Mouse (Mus musculus): ENCODE data around the gene Mlkl. TPM values are rescaled to one million over a fixed set of nuclear protein-coding genes. Genes with fewer than 3 reads are reported as not detected.
"Not testable (repeated sequence)": the region's sequence is repeated elsewhere in the genome, so short reads cannot be mapped to it uniquely, and the experiment has no call there.

Mlkl gene
- total RNA-seq, 1 experiment from 2014 or later, result 49.4 TPM

DNA sequence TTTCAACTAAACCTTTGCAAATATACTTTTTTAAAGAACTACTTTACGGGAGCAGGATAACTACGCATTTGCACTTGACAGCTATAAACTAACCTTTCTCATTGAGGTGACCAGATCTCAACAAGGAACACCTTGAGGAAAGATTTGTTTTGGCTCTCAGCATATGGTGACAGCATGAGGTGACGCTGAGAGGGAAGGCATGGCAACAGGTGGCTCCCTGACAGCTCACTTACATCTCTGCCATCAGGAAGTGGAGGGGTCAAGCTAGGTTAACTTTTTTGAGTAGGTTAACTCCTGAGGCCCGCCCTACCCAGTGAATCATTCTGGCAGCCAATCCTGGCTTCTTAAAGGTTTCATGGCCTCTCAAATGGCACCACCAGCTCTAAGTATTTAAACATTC lies 52.4 kb downstream of the Mlkl start:
- no peak for ATAC-seq (replicated peaks in 1 of 2; ENCODE audit: insufficient read depth in 1 of 2, low FRiP score in 2 of 2, low TSS enrichment in 1 of 2, low read depth in 1 of 2, poor library complexity in 2 of 2, severe bottlenecking in 2 of 2)

- ATAC-seq (replicated peaks in 1 of 2; ENCODE audit: insufficient read depth in 1 of 2, low FRiP score in 2 of 2, low TSS enrichment in 1 of 2, low read depth in 1 of 2, poor library complexity in 2 of 2, severe bottlenecking in 2 of 2), result no peak
These were observed 55.9 kb downstream of the Mlkl start for GRCm38 (mm10) chr8:111282093-111282492.

- ATAC-seq (replicated peaks in 1 of 2; ENCODE audit: insufficient read depth in 1 of 2, low FRiP score in 2 of 2, low TSS enrichment in 1 of 2, low read depth in 1 of 2, poor library complexity in 2 of 2, severe bottlenecking in 2 of 2), result no peak
These were observed 69.7 kb downstream of the Mlkl start for GRCm38 (mm10) chr8:111268277-111268676.

DNA sequence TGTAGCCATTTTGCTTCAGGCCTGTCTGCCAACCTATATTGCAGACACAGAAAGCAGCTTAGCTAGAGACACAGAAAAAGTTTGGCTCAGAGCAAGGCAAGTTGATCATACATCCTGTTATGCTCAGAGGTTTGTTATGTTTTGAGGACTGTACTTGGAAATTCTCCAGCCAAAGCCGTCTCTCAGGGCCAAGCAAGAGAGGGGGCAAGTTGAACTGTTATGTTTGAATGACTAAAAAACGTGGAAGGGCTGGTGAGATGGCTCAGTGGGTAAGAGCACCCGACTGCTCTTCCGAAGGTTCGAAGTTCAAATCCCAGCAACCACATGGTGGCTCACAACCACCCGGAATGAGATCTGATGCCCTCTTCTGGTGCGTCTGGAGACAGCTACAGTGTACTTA lies 71.8 kb downstream of the Mlkl start:
- ATAC-seq (replicated peaks in 1 of 2; ENCODE audit: insufficient read depth in 1 of 2, low FRiP score in 2 of 2, low TSS enrichment in 1 of 2, low read depth in 1 of 2, poor library complexity in 2 of 2, severe bottlenecking in 2 of 2), result not testable (repeated sequence)

DNA sequence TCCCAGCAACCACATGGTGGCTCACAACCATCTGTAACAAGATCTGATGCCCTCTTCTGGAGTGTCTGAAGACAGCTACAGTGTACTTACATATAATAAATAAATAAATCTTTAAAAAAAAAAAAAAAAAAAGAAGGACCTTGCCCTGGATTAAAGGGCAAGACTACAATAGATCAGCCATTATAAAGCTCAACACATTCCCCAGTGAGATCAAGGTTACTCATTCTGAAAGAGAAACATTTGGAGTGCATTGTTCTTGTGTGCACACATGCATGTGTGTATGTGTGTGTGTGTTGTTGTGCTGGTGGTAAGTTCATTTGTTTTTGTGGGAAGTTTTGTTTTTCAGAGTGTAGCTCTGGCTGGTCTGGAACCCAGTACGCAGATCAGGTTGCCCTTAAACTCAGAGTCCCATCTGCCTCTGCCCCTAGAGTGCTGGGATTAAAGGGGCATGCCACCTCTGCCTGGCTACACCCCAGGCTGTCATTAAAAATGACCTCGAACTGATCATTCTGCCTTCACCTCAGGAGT lies 73.2 kb downstream of the Mlkl start:
- ATAC-seq (replicated peaks in 1 of 2; ENCODE audit: insufficient read depth in 1 of 2, low FRiP score in 2 of 2, low TSS enrichment in 1 of 2, low read depth in 1 of 2, poor library complexity in 2 of 2, severe bottlenecking in 2 of 2), result no peak

DNA sequence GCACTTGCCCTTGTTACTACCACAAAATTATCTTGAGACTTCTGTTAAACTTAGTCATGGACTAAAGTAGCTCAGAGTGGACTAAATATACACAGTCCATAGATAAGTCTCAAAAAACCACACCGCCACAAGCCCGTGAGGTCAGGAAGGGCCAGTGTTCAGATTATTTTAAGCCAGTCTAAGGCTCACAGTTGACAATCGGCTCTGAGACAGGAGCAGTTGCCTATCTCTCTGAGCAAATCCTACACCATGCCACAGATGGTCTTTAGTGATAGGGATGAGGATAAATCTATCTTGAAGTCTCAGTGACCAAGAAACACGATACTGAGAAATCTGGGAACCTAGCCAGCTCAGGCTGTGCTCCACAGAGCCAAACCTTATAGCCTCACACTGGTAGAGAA lies 76.0 kb downstream of the Mlkl start:
- ATAC-seq (replicated peaks in 1 of 2; ENCODE audit: insufficient read depth in 1 of 2, low FRiP score in 2 of 2, low TSS enrichment in 1 of 2, low read depth in 1 of 2, poor library complexity in 2 of 2, severe bottlenecking in 2 of 2), result peak; percentile 30 to 44

Other genes starting within 250 kb of the Mlkl start
- not detected in 2 replicates for gene Clec18a, start 245.8 kb downstream of the Mlkl start, total RNA-seq (2017)
- 19.0 and 27.2 TPM in 2 replicates for gene Pdpr, start 243.5 kb downstream of the Mlkl start, total RNA-seq (2017)
- 50.0 and 52.4 TPM in 2 replicates for gene Glg1, start 79.0 kb downstream of the Mlkl start, total RNA-seq (2017)
- 55.8 and 56.8 TPM in 2 replicates for gene Rfwd3, start 38.0 kb downstream of the Mlkl start, total RNA-seq (2017)
- not detected in 2 replicates for gene Fa2h, start 55.6 kb upstream of the Mlkl start, total RNA-seq (2017)
- 3.9 and 5.6 TPM in 2 replicates for gene Wdr59, start 183.9 kb upstream of the Mlkl start, total RNA-seq (2017)
- 57.9 and 116 TPM in 2 replicates for gene Znrf1, start 197.9 kb upstream of the Mlkl start, total RNA-seq (2017)

Data from hematopoietic stem cell, adult 5-6 weeks (primary cell).